Mouse (Mus musculus) hindbrain, embryonic 10.5 days (tissue): ENCODE measurements around the gene Vsnl1. TPM values are rescaled to one million over a fixed set of nuclear protein-coding genes. Genes with fewer than 3 reads are reported as not detected.

Source experiments
- DNase-seq: peaks from one replicate; pipeline ENCODE4 v3.0.0-alpha.2; 2017; ENCODE audit warnings: low spot score
- H3K27ac ChIP-seq: fragments of 300-500 bp; sonication (generic); 2 replicates; pipeline ENCODE4 v1.5.1; 2016; ENCODE audit warnings: mild to moderate bottlenecking, moderate library complexity
- H3K27me3 ChIP-seq: fragments of 300-500 bp; sonication (generic); 2 replicates; pipeline ENCODE4 v1.6.1; 2016; ENCODE audit warnings: mild to moderate bottlenecking; ENCODE audit not compliant: poor library complexity, insufficient read depth, severe bottlenecking
- H3K36me3 ChIP-seq: fragments of 300-500 bp; sonication (generic); 2 replicates; pipeline ENCODE4 v1.6.1; 2016; ENCODE audit warnings: mild to moderate bottlenecking, moderate library complexity
- H3K4me1 ChIP-seq: fragments of 300-500 bp; sonication (generic); replicated peaks from 2 replicates; pipeline ENCODE4 v1.6.1; 2016; ENCODE audit warnings: mild to moderate bottlenecking
- H3K4me3 ChIP-seq: fragments of 300-500 bp; sonication (generic); 2 replicates; pipeline ENCODE4 v1.5.1; 2016; ENCODE audit warnings: mild to moderate bottlenecking, moderate library complexity
- H3K9me3 ChIP-seq: fragments of 300-500 bp; sonication (generic); 2 replicates; pipeline ENCODE4 v1.6.1; 2016; ENCODE audit warnings: mild to moderate bottlenecking, moderate library complexity
- WGBS: fragments of 180-500 bp; shearing (Covaris S2); methylation state at CpG from one replicate; pipeline ENCODE4 v1.1.7; 2016; 5-methylcytosine and 5-hydroxymethylcytosine counted together
- polyA plus RNA-seq: library from polyadenylated mRNA; unstranded; fragments of >200 nt; fragmentation: Nextera tagmentation; extraction: Ambion mirVana; gene quantifications from 2 replicates; pipeline ENCODE4 v1.2.1, GENCODE M21; 2016

The Vsnl1 gene
- polyA plus RNA-seq, 1 experiment from 2014 or later = 1.3 TPM

DNA sequence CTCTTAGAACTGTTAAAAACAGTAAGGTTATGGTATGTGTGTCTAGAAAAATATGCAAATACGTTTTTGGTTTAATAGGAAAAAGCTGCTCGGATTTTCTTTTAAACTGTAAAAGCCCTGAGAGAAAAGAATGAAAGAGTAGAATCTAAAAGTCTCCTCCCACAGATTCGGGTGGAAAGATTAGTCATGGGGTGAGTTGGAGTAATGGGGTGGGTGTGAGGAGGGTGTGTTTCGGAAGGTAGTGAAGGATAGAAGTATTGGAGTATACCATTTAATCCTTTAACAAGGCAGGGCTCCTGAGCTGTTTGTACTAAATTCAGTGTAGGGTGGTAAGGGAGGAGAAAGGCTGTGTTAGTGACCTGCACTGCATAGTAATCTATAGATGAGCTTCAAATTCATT, 9.0 kb downstream of the Vsnl1 start:
- WGBS = 77% methylated on average over 4 of the region's 4 CpGs
- Histone ChIP-seq H3K36me3 (no peaks in the 10 kb centered on the region), H3K27ac (no peak overlapping the region), H3K4me1 (no peaks in the 10 kb centered on the region), H3K27me3 (no peaks in the 10 kb centered on the region), H3K9me3 (no peaks in the 10 kb centered on the region), H3K4me3 (no peak overlapping the region)
- no peak for DNase-seq

DNA sequence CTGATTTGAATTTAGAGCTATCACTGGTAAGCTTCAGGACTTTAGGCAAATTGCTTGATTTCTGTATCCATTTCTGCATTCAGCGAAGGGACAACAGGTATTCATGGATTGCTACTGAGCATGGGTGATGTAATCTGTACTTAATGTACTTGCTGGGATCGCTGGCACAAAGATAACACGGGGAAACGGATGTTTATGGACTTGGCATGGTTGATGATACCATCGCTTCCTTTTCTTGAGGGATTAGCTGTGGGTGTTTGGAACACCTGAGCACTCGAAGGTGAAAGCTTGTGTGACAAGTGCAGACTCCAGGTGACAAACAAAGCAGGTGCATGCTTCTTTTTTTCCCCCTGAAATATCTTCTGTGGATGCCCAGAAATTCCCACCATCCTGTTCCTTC, 18.3 kb downstream of the Vsnl1 start:
- no peaks in the 10 kb centered on the region for H3K4me1 ChIP-seq
- no peak for DNase-seq
- H3K27ac ChIP-seq = no peak overlapping the region
- H3K27me3 ChIP-seq = no peaks in the 10 kb centered on the region
- no peak overlapping the region for H3K4me3 ChIP-seq
- no peaks in the 10 kb centered on the region for H3K36me3 ChIP-seq
- WGBS = 86% methylated on average over 6 of the region's 6 CpGs
- no peaks in the 10 kb centered on the region for H3K9me3 ChIP-seq

DNA sequence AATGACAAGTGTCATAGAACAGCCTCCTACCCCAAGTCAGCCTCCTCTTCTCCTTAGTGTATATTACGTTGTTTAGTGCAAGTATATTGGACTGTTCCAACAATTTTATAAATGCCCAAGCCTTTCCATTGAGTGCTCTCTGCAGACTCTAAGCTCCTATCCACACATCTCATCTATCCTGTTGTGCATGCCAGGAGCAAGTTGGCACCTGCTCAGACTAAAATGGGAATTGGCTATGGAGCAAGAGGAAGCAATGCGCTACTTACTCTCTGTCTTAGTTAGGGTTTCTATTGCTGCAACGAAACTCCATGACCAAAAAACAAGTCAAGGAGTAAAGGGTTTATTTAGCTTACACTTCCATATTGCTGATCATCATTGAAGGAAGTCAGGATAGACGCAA, 28.7 kb downstream of the Vsnl1 start:
- Histone ChIP-seq H3K4me3 (no peak overlapping the region), H3K27me3 (no peaks in the 10 kb centered on the region), H3K9me3 (no peaks in the 10 kb centered on the region), H3K27ac (no peak overlapping the region), H3K4me1 (no peaks in the 10 kb centered on the region), H3K36me3 (no peaks in the 10 kb centered on the region)
- DNase-seq = no peak
- WGBS = 94% methylated on average over 4 of the region's 4 CpGs

DNA sequence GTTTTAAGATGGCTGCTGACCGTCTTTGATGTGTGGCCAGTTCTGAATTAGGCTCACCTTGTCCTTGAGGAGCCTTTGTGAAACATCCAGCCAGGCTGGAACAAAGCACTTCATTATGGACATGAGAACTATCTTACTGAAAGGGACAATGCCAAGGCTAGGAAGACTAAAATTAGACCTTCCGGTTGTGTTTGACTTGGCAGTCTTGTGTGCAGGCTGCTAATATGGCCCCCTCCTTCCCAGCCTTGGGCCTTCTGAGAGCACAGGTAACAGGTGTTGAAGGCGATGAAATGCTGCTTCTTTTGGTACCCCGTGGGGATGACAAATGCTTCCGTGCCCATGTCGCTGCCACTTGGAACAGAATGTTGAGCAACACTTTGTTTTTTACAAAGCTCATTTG, 37.6 kb downstream of the Vsnl1 start:
- Histone ChIP-seq H3K4me3 (no peak overlapping the region), H3K27ac (no peak overlapping the region), H3K27me3 (no peaks in the 10 kb centered on the region), H3K36me3 (no peaks in the 10 kb centered on the region), H3K4me1 (no peaks in the 10 kb centered on the region), H3K9me3 (no peaks in the 10 kb centered on the region)
- DNase-seq = no peak
- 95% methylated on average over 6 of the region's 6 CpGs for WGBS

DNA sequence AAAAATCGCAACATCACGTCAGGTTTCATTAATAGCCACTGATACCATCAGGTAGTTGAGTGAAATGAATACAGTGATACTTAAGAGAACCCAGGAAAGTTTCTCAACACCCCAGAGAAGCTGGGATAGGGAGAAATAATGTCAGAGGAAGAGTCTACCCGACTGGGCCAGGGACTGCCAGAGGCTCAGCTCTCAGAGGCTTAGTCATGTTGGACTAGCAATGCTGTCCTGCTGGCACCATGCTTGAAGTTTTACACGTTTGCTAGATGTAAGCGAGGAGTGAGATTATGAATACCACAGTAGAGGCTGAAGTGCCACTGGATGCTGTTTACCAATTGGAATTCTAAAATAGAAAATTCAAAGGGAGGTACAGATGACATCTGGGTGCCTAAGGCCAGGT, 39.4 kb downstream of the Vsnl1 start:
- H3K4me3 ChIP-seq = no peak overlapping the region
- H3K36me3 ChIP-seq = no peaks in the 10 kb centered on the region
- 89% methylated on average over 5 of the region's 5 CpGs for WGBS
- no peaks in the 10 kb centered on the region for H3K27me3 ChIP-seq
- peaks cover 8% of the 10 kb centered on the region; the same call in 1 of the 2 replicates for H3K4me1 ChIP-seq
- H3K9me3 ChIP-seq = no peaks in the 10 kb centered on the region
- no peak overlapping the region for H3K27ac ChIP-seq
- no peak for DNase-seq

DNA sequence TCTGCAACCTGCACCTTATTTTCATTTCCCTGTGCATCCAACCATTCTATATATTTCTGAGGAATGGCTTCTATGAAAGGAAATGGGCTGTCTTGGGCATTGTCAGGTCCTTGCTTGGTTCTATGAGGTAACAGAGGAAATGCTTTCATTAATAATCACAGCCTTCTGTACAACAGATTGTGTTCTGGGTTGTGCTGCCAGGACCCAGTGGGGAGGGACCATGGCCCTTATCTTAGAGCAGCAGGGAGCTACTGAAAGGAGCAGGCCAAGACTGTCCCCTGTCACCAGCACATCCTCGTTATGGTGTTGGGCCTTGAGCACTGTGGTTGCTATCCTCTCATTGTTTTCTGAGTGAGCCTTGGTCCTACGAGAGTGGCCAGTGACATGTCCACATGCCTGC, 40.9 kb downstream of the Vsnl1 start:
- 78% methylated on average over 2 of the region's 2 CpGs for WGBS
- H3K27me3 ChIP-seq = no peaks in the 10 kb centered on the region

DNA sequence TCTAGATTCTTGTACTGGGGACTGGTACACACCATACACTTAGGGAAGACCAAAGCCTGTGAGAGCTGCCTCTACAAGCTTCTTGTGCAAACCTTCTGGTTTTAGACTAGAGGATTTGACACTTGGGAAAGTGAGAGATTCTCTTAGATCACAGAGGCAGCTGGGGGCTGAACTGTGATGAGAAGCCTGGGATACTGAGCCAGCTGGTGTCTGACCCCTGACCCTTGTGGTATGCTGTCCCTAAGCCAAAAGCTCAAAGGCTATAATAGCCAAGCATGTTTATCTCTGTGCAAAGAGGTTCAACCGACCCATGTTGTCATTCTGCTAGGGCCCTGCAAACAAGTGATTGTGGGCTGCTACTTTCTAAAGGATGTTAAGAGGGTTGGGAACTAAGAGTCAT, 43.9 kb downstream of the Vsnl1 start:
- H3K4me3 ChIP-seq = no peak overlapping the region
- H3K9me3 ChIP-seq = no peaks in the 10 kb centered on the region
- peak; percentile 26 for DNase-seq
- no peaks in the 10 kb centered on the region for H3K36me3 ChIP-seq
- no peaks in the 10 kb centered on the region for H3K27me3 ChIP-seq
- H3K4me1 ChIP-seq = peaks cover 14% of the 10 kb centered on the region; the same call in 1 of the 2 replicates
- WGBS = 31% methylated on average over 1 of the region's 1 CpGs
- no peak overlapping the region for H3K27ac ChIP-seq

More for the DNA sequence above, 40.9 kb downstream of the Vsnl1 start:
- no peaks in the 10 kb centered on the region for H3K36me3 ChIP-seq
- no peak overlapping the region for H3K4me3 ChIP-seq
- DNase-seq = no peak
- H3K27ac ChIP-seq = no peak overlapping the region
- H3K9me3 ChIP-seq = no peaks in the 10 kb centered on the region
- peaks cover 14% of the 10 kb centered on the region; the same call in 1 of the 2 replicates for H3K4me1 ChIP-seq

DNA sequence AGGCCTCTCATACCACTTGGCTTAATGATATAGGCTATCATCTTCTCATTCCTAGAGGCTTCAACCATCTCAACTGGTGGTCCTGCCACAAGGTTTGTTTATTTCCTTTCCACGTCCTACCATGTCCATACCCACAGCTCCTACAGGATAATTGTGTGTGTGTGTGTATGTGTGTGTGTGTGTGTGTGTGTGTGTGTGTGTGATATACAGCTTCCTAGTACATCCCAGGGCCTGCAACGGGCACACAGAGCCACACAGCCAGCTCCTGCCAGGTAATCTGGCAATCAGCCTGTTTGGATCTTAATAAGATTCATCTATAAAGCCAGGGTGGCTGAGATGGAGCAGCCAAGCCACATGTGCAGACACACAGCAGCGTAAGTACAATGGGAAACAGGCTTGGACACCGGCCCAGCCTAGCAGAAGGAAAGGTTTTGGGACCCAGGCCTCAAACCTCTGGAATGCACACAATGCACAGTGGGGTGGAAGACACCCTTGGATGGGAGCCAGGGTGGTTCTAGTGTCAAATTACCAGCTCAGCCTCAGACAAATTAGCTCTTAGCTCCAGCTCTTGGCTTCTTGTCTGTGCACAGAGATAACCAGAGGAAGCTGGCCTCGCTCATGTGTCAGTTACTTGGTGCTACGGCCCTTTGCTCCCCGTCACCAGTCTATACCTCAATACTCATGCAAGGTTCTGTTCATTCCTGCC, 45.0 kb downstream of the Vsnl1 start:
- Histone ChIP-seq H3K27ac (no peak overlapping the region), H3K4me1 (peaks cover 14% of the 10 kb centered on the region; the same call in 1 of the 2 replicates), H3K36me3 (no peaks in the 10 kb centered on the region), H3K4me3 (no peak overlapping the region), H3K27me3 (no peaks in the 10 kb centered on the region), H3K9me3 (no peaks in the 10 kb centered on the region)
- DNase-seq = peak; percentile 8
- 71% methylated on average over 7 of the region's 7 CpGs for WGBS

DNA sequence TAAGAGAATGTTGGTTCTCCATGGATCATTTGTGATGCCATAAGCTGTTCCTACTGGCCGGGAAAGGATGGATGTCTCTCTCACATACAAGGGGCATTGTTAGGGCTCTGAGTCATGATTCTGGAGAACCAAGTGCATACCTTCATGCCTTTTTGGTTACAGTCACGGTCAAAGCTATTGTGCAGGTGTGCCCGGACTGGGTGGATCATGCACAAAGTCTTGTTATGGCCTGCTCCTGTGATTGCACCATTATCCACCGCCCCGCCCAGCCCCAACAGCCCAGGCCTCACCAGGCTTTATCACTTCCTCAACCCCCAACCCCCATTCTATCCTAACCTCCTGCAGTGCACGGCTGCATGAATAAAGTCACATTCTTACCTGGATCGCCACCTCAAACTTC, 47.3 kb downstream of the Vsnl1 start:
- Histone ChIP-seq H3K4me3 (no peak overlapping the region), H3K27ac (no peak overlapping the region), H3K4me1 (peaks cover 14% of the 10 kb centered on the region; the same call in 1 of the 2 replicates), H3K27me3 (no peaks in the 10 kb centered on the region), H3K36me3 (no peaks in the 10 kb centered on the region), H3K9me3 (no peaks in the 10 kb centered on the region)
- no peak for DNase-seq
- WGBS = 93% methylated on average over 7 of the region's 7 CpGs

DNA sequence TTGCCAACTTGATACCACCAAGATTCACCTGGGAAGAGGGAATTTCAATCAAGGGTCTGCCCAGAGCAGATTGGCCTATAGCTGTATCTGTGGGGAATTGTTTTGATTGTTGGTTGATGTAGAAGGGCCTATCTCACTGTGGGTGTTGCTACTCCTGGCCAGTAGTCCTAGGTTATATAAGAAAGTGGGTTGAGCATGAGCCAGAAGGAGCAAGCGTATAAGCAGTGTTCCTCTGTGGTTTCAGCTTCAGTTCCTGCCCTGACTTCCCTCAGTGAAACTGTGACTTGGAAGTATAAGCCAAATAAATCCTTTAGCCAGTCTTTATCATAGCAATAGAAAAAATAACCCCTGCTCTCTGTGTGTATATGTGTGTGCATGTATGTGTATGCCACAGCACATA, 51.7 kb downstream of the Vsnl1 start:
- H3K27ac ChIP-seq = no peak overlapping the region
- H3K4me1 ChIP-seq = no peaks in the 10 kb centered on the region
- no peaks in the 10 kb centered on the region for H3K9me3 ChIP-seq
- DNase-seq = no peak
- no peaks in the 10 kb centered on the region for H3K27me3 ChIP-seq
- WGBS = 95% methylated on average over 1 of the region's 1 CpGs
- H3K4me3 ChIP-seq = no peak overlapping the region
- no peaks in the 10 kb centered on the region for H3K36me3 ChIP-seq

DNA sequence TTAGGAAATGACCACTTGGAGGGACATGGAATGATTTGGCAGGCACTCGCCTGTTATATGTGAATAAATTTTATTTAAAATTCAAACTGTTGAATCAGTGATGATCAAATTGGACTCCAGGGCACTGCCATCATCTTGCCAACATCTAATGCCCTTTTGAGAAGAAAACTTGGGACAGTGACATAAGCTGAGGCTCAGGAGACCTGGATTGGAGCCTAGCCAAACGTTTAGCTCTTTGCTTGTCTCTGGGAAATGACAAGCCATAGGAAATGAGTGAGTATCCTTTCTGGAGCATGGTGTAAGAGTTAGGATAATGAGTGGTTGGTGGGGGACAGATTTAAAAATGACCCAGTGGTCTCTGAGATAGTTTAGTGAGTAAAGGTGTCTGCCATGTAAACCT, 57.0 kb downstream of the Vsnl1 start:
- H3K27me3 ChIP-seq = no peaks in the 10 kb centered on the region
- WGBS = 82% methylated on average over 2 of the region's 2 CpGs
- no peak for DNase-seq

DNA sequence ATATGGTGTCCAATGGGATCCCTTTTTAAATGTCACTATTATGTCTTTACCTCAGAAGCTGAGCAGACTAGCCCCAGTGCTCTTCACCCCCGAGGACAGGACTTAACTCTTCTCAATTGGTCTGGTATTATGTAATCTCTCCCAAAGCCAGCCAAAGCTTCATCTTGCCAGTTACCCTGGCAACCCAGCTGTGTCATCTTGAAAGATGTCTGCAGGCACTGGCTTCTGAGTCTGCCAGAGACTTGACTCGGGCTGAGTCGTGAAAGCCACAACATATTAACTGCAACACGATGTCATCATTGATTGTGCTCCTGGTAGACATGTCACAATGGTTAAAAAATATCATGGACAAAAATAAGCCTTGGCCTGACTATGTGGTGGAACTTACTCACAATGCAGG, 66.4 kb downstream of the Vsnl1 start:
- H3K4me3 ChIP-seq = no peak overlapping the region
- H3K36me3 ChIP-seq = no peaks in the 10 kb centered on the region
- DNase-seq = no peak
- H3K27me3 ChIP-seq = no peaks in the 10 kb centered on the region
- no peaks in the 10 kb centered on the region for H3K9me3 ChIP-seq
- WGBS = 66% methylated on average over 4 of the region's 4 CpGs
- no peaks in the 10 kb centered on the region for H3K4me1 ChIP-seq
- H3K27ac ChIP-seq = no peak overlapping the region

More for the DNA sequence above, 57.0 kb downstream of the Vsnl1 start:
- no peaks in the 10 kb centered on the region for H3K4me1 ChIP-seq
- no peak overlapping the region for H3K27ac ChIP-seq
- no peak overlapping the region for H3K4me3 ChIP-seq
- no peaks in the 10 kb centered on the region for H3K9me3 ChIP-seq
- no peaks in the 10 kb centered on the region for H3K36me3 ChIP-seq

DNA sequence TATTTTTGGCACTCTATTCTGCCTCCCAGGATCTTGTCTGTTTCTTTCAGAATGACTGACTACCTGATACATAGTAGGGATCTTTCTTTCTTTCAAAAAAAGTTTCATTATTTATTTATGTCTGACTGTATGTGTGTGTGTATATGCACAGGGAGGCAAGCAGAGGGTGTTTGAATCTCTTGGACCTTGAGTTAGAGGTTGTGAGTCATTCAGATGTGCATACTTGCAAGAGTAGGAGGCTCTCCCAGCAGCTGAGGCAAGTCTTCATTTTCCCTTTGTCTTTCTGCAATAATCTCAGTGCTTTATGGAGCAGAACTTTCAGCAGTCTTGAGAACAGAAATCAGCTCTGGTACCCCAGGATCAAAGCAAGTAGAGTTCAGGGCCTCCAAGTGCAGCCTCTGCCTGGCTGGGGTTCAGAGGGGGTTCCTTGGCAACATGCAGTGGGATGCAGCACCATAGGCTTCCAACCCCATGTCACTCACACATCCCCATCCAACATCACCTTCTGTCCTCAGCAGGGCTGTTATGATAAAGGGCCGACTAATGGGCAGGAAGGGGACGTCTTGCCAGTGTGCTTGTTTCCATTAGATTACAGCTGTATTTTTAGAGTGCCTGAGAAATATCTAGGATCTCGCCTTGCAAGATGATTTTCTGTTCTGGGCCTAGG, 69.2 kb downstream of the Vsnl1 start:
- Histone ChIP-seq H3K36me3 (no peaks in the 10 kb centered on the region), H3K9me3 (no peaks in the 10 kb centered on the region), H3K27ac (no peak overlapping the region), H3K4me3 (no peak overlapping the region), H3K27me3 (no peaks in the 10 kb centered on the region), H3K4me1 (no peaks in the 10 kb centered on the region)
- no peak for DNase-seq
- WGBS = 68% methylated on average over 3 of the region's 3 CpGs
